Mouse (Mus musculus) cerebellum, adult 2 months (tissue): ENCODE results near the gene Lcn12. TPM values are rescaled to one million over a fixed set of nuclear protein-coding genes. Genes with fewer than 3 reads are reported as not detected.
A peak's percentile ranks its signal among the peaks of the same experiment; 100 is the strongest.

Experiments
- DNase-seq, 2 experiments: peaks; one replicate each; pipeline ENCODE4 v3.0.0; 2021
- H3K27ac ChIP-seq: fragments of 200-500 bp; 2 replicates; pipeline ENCODE4 v1.5.1; 2012; ENCODE audit warnings: low read length, control low read depth, inconsistent platforms; ENCODE audit not compliant: insufficient read depth
- H3K27me3 ChIP-seq: fragments of 200-500 bp; 2 replicates; pipeline ENCODE4 v1.6.1; 2012; ENCODE audit warnings: inconsistent platforms, mild to moderate bottlenecking, low read length, moderate library complexity; ENCODE audit not compliant: control insufficient read depth, insufficient read depth
- H3K4me1 ChIP-seq: fragments of 200-500 bp; 2 replicates; pipeline ENCODE4 v1.6.1; 2011; ENCODE audit warnings: low read length; ENCODE audit not compliant: control insufficient read depth, insufficient read depth
- H3K4me3 ChIP-seq: fragments of 200-500 bp; replicated peaks from 2 replicates; pipeline ENCODE3; 2011; ENCODE audit warnings: mild to moderate bottlenecking, low read depth, low read length, control low read depth; ENCODE audit not compliant: insufficient read depth
- CTCF ChIP-seq: fragments of 200-500 bp; IDR thresholded peaks from 2 replicates; pipeline ENCODE4 v1.5.1; 2011; ENCODE audit warnings: low read depth, mild to moderate bottlenecking, control low read depth, low read length, moderate library complexity, borderline replicate concordance; ENCODE audit not compliant: insufficient read depth
- POLR2A ChIP-seq: fragments of 200-500 bp; IDR thresholded peaks from 2 replicates; pipeline ENCODE4 v1.6.1; 2011; ENCODE audit warnings: low read length, control low read depth, borderline replicate concordance; ENCODE audit not compliant: insufficient read depth
- WGBS: fragments of 180-500 bp; shearing (Covaris S2); methylation state at CpG from one replicate; pipeline ENCODE4 v1.1.7; 2018; 5-methylcytosine and 5-hydroxymethylcytosine counted together
- polyA plus RNA-seq: library from polyadenylated mRNA; depleted of rRNA; stranded (reverse); fragments of >200 nt; gene quantifications from 2 replicates; pipeline ENCODE4 v1.2.3, GENCODE M21; 2012

Gene Lcn12
- polyA plus RNA-seq, 1 experiment: not detected

DNA sequence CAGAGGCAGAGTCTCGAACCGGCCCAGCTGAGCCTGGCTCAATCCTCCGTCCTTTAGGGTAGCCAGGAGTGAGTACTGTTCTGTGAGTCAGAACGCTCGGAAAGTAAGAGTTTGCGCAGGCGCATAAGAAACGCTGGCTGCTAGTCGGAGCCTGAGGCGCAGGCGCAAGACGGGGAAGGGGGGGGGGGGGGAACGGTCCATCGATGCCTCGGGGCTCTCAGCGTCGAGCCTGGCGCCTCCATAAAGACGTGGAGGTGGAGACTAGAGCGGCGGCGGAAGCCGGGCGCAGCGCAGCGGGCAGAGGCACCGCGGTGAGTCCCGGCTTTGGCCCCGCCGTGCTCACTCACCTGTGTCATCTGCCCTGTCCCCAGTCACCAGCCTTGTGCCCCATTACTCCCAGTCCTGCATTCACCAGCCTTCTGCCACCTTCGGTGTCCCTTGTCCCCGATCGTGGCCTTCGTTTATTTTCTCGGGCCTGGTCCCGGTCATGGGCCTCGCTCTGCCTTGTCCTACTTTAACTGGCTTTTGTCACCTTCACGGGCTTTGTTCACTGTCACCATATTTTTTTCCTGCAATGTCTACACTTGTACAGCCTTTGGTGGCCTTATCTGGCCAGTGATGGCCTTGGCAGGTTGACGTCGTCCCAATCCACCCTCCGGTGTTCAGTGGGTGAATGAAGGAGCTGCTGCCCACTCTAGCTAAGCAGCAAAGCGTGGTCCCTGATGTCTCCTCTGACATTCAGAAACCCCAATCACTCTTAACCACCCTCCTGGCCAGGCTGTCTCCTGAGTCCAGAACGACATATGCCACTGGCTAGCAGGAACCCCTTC lies 7.1 kb upstream of the Lcn12 start, which contains the start of gene Fbxw5:
TSS of gene Fbxw5 (plus strand) at position 175 of the 830 bp plus-strand sequence.
- no peak for TF ChIP-seq CTCF
- peak; percentile 62 for TF ChIP-seq POLR2A
- peak; percentile 89 to 91 for DNase-seq

DNA sequence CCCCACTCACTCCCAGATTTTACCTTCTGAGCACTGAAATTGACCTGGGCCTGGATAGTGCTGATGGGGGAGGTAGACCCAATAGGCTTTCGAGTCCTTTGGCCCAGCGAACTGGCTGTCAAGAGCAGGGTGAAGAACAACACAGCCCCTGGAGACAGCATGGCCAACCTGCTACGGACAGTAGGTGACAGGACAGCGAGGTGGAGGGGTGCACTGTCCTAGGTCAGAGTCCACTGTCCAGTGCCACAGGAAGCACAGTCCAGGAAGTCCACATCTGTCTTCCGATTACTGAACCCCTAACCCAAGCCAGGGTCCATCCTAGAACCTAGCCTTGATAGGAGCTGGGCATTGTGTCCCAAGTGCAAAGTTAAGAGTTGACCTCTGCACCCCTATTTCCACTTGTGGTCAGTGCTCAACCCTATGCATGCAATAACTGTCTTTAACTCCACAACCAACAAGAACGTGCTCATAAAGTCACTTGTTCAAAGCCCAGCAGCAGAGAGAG lies 6.4 kb upstream of the Lcn12 start:
- DNase-seq: no peak
- Histone ChIP-seq H3K4me3 (peak overlapping the region; percentile 54), H3K27me3 (no peaks in the 10 kb centered on the region), H3K4me1 (peaks cover 17% of the 10 kb centered on the region), H3K27ac (peak overlapping the region; percentile 66)
- 76% methylated on average over 6 of the region's 6 CpGs for WGBS
- TF ChIP-seq POLR2A: no peak
- no peak for TF ChIP-seq CTCF

More for the DNA sequence above, 7.1 kb upstream of the Lcn12 start, which contains the start of gene Fbxw5:
- under 1% methylated on average over 37 of the region's 44 CpGs for WGBS
- no peaks in the 10 kb centered on the region for H3K27me3 ChIP-seq
- H3K4me3 ChIP-seq: peak within 1 kb of the TSS; percentile 77
- H3K4me1 ChIP-seq: peaks cover 22% of the 10 kb centered on the region
- H3K27ac ChIP-seq: peak within 1 kb of the TSS; percentile 79

DNA sequence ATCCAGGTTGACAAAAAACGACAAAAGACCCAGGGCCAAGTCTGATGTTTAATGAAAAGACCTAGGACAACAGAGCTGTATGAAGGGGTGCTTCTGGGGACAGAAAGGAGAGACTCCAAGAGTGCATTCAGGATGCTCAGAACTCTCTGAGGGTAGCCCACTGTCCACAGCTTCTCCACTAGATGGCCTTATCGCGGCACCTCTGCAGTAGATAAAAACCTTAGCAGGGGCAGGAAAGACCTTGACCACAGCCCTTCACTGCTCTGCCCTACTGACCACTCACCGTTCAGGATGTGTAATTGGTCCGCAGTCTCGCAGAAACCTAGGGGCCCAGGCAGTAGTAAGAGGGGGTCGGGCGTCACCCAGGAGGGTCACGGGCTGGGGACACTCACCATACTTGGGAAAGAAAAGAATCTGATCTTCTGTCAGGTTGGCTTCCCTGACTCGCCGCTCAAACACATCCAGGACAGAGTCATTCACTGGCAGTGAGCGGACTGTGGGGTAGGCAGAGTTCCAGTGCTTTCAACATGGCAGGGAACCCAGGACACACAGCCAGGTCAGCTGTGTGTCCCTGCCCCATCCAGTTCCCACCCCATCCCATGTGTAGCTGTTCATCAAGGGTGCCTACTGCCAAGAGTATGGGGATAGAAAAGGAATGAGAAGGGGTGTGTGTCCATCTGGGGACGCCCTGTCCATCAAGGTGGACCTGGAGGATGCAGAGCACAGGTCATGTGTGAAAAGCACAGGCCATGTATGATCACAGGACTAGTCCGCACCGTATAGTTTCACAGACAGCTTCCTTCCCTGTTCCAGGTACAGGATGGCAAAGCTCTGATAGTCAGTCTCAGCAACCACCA lies 5.1 kb upstream of the Lcn12 start:
- Histone ChIP-seq H3K4me3 (no peak overlapping the region), H3K27ac (no peak overlapping the region), H3K4me1 (peaks cover 20% of the 10 kb centered on the region), H3K27me3 (no peaks in the 10 kb centered on the region)
- peak; percentile 19 for DNase-seq
- TF ChIP-seq CTCF: no peak
- no peak for TF ChIP-seq POLR2A
- WGBS: 74% methylated on average over 15 of the region's 15 CpGs

DNA sequence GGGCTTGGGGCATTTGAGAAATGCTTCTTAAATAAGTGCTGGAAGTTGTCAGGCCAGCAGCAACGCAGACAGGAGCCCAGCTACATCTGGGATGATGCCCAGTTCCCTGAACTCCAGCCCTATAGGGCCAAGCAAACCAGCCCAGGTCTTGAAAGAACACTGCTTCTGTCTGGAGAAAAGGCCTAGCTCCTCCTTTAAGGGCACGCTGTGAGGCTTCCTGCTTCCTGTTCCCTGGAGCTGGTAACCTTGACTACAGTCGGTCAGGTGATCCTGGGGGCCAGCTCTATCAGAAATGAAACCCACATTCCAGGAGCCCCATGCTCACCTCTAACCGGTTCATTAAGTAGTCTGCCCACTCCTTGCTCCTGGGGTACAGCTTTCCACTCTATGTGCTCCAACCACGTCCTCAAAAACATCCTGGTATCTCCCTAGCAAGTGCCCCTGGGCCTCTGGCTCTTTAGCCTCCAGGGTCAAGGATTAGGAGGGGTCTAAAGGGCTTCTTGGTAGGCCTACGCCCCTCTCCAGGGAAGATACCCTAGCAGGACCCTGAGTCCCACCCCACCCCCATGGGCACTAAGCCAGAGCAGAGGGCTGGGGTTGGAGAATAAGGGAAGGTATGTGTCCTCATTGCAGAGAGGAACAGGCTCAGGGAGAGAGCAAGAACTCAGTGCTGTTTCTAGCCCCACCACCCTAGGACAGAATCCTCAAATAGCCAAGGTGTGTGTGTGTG lies 4.3 kb upstream of the Lcn12 start:
- 64% methylated on average over 6 of the region's 6 CpGs for WGBS
- peak in 1 of 2 experiments; percentile 20 for DNase-seq
- Histone ChIP-seq H3K27me3 (no peaks in the 10 kb centered on the region), H3K27ac (no peak overlapping the region), H3K4me3 (no peak overlapping the region), H3K4me1 (peaks cover 29% of the 10 kb centered on the region)
- no peak for TF ChIP-seq CTCF

DNA sequence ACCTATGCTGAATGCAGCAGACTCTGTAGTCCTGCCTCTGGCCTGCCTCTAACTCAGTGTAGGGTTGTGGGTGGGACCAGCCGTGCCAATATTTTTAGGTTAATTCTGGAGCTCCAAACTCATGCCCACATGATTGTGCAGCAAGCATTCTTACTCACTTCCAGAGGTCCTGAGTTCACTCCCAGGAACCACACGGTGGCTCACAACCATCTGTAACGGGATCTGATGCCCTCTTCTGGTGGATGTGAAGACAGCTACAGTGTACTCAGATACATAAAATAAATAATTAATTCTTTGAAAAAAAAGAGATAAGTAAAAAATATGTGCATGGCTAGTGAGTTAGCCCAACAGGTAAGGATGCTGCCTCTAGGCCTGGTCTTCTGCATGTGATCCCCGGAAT lies 2.8 kb upstream of the Lcn12 start:
- 48% methylated on average over 4 of the region's 4 CpGs for WGBS
- H3K4me3 ChIP-seq: no peak overlapping the region
- H3K27ac ChIP-seq: no peak overlapping the region
- DNase-seq: peak; percentile 63 to 75
- H3K27me3 ChIP-seq: no peaks in the 10 kb centered on the region
- TF ChIP-seq CTCF (peak; percentile 76), POLR2A (no peak)
- peaks cover 22% of the 10 kb centered on the region for H3K4me1 ChIP-seq

DNA sequence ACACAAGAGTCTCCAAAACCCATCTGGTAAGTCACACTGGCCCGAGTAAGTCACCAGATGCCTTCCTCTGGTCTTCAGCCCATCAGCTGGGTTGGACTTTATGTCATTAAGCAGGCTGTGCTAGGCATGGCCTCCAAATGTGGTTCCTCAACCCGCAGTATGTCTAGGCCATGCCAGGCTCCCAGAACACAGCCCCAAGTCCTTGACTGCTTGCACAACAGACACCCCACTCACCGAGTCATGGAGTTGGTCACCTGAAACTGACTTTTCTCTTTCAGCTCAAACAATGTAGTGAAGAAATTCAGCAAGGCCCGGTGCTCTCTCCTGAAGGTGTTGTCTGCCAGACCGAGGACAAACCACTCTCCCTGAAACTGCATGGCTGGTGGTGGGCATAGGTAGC lies 723 bp downstream of the Lcn12 start:
- peaks cover 39% of the 10 kb centered on the region for H3K4me1 ChIP-seq
- TF ChIP-seq CTCF: no peak
- DNase-seq: peak in 1 of 2 experiments; percentile 29
- H3K27me3 ChIP-seq: no peaks in the 10 kb centered on the region
- H3K27ac ChIP-seq: 0 out of 2 replicates have a peak overlapping the region, but pooled peaks have one; percentile 4
- 79% methylated on average over 5 of the region's 5 CpGs for WGBS
- H3K4me3 ChIP-seq: no peak overlapping the region

DNA sequence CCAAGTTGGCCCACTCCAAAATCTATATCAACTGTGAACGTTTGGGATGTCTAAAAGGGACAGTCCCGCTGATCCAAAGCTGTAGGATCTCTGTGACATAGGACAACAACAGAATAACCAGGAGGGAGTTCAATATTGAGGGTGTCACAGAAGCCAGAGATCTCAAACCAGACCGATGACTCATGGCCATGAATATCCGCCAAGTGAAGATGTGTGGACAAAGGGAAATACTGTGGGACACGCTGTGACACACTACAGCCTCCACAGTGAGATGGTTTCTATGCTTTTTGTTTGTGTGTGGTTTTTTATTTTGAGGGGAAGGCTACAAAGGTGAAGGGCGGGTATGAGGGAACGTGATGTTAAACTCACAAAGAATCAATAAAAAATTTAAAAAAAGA lies 5.0 kb downstream of the Lcn12 start:
- whole genome bisulfite sequencing: 26% methylated on average over 7 of the region's 7 CpGs
- peak overlapping the region; percentile 81 for H3K27ac ChIP-seq
- H3K4me1 ChIP-seq: peaks cover 65% of the 10 kb centered on the region
- no peak for TF ChIP-seq POLR2A
- no peak for TF ChIP-seq CTCF
- no peaks in the 10 kb centered on the region for H3K27me3 ChIP-seq
- DNase-seq: peak; percentile 70 to 87
- H3K4me3 ChIP-seq: no peak overlapping the region
